Mouse (Mus musculus) liver, postnatal 0 days (tissue): ENCODE data around the gene Ptms.

Experiments used
- CTCF ChIP-seq: sonication (generic); IDR thresholded peaks from 2 replicates; pipeline ENCODE4 v1.5.1; 2016; ENCODE audit warnings: antibody characterized with exemption, low read depth
- EP300 ChIP-seq: IDR thresholded peaks from 2 replicates; pipeline ENCODE4 v1.6.1; 2016; ENCODE audit warnings: antibody characterized with exemption, low read depth, mild to moderate bottlenecking

GRCm38 (mm10) chr6:124910032-124910431, 9.9 kb downstream of the Ptms start:
- TF ChIP-seq CTCF: no peak
- no peak for TF ChIP-seq EP300
